Mouse (Mus musculus) liver, embryonic 15.5 days (tissue): ENCODE measurements around the gene Nsmce1. TPM values are rescaled to one million over a fixed set of nuclear protein-coding genes. Genes with fewer than 3 reads are reported as not detected.

Source experiments
- ATAC-seq: fragments of 200-750 bp; cut with Nextera tagmentation; 2 replicates; pipeline ENCODE4 v1.8.0; 2017; ENCODE audit warnings: moderate number of reproducible peaks, mild to moderate bottlenecking, moderate library complexity; ENCODE audit not compliant: insufficient read depth
- H3K27ac ChIP-seq: fragments of 300-500 bp; sonication (generic); replicated peaks from 2 replicates; pipeline ENCODE4 v1.5.1; 2015; ENCODE audit warnings: mild to moderate bottlenecking, inconsistent platforms
- H3K27me3 ChIP-seq: fragments of 300-500 bp; sonication (generic); 2 replicates; pipeline ENCODE4 v1.6.1; 2015; ENCODE audit warnings: mild to moderate bottlenecking, inconsistent platforms
- H3K36me3 ChIP-seq: fragments of 300-500 bp; sonication (generic); replicated peaks from 2 replicates; pipeline ENCODE4 v1.6.1; 2015; ENCODE audit warnings: moderate library complexity, mild to moderate bottlenecking, inconsistent platforms
- H3K4me1 ChIP-seq: fragments of 300-500 bp; sonication (generic); replicated peaks from 2 replicates; pipeline ENCODE4 v1.6.1; 2015; ENCODE audit warnings: inconsistent platforms
- H3K4me2 ChIP-seq: fragments of 300-500 bp; sonication (generic); 2 replicates; pipeline ENCODE4 v1.6.1; 2015; ENCODE audit warnings: moderate library complexity, mild to moderate bottlenecking, inconsistent platforms
- H3K4me3 ChIP-seq: fragments of 300-500 bp; sonication (generic); replicated peaks from 2 replicates; pipeline ENCODE4 v1.5.1; 2015; ENCODE audit warnings: mild to moderate bottlenecking, inconsistent platforms
- H3K9ac ChIP-seq: fragments of 300-500 bp; sonication (generic); 2 replicates; pipeline ENCODE4 v1.6.1; 2015; ENCODE audit warnings: moderate library complexity, mild to moderate bottlenecking, inconsistent platforms
- H3K9me3 ChIP-seq: fragments of 300-500 bp; sonication (generic); replicated peaks from 2 replicates; pipeline ENCODE4 v1.6.1; 2016; ENCODE audit warnings: inconsistent platforms
- WGBS: fragments of 180-500 bp; shearing (Covaris S2); methylation state at CpG from one replicate; pipeline ENCODE4 v1.1.7; 2015; ENCODE audit warnings: mixed read lengths; ENCODE audit not compliant: insufficient replicate concordance; 5-methylcytosine and 5-hydroxymethylcytosine counted together
- polyA plus RNA-seq: library from polyadenylated mRNA; unstranded; fragments of >200 nt; fragmentation: Nextera tagmentation; extraction: Ambion mirVana; gene quantifications from 2 replicates; pipeline ENCODE4 v1.2.1, GENCODE M21; 2015

Gene Nsmce1
- polyA plus RNA-seq, 1 experiment from 2014 or later, result 75.2 TPM

GRCm38 (mm10) chr7:125471991-125472741, 19.2 kb downstream of the Nsmce1 start:
- peak overlapping the region; percentile 92 for H3K27ac ChIP-seq
- WGBS, result 7% methylated on average over 13 of the region's 13 CpGs
- peak overlapping the region; percentile 55 for H3K4me2 ChIP-seq
- peaks cover 71% of the 10 kb centered on the region for H3K4me1 ChIP-seq
- peak overlapping the region; percentile 23 for H3K4me3 ChIP-seq
- H3K36me3 ChIP-seq, result peaks cover 45% of the 10 kb centered on the region
- no peaks in the 10 kb centered on the region for H3K9me3 ChIP-seq
- no peaks in the 10 kb centered on the region for H3K27me3 ChIP-seq
- peak overlapping the region; percentile 35 for H3K9ac ChIP-seq
- peak; percentile 91 for ATAC-seq

GRCm38 (mm10) chr7:125470901-125471300, 20.5 kb downstream of the Nsmce1 start:
- no peaks in the 10 kb centered on the region for H3K27me3 ChIP-seq
- H3K9me3 ChIP-seq, result no peaks in the 10 kb centered on the region
- H3K4me3 ChIP-seq, result no peak overlapping the region
- peak overlapping the region; percentile 56; the same call in 1 of the 2 replicates for H3K27ac ChIP-seq
- H3K4me1 ChIP-seq, result peaks cover 59% of the 10 kb centered on the region
- ATAC-seq, result no peak
- no peak overlapping the region for H3K4me2 ChIP-seq
- H3K36me3 ChIP-seq, result peaks cover 57% of the 10 kb centered on the region
- 79% methylated on average over 4 of the region's 4 CpGs for WGBS
- H3K9ac ChIP-seq, result no peak overlapping the region

- H3K4me1 ChIP-seq, result peaks cover 50% of the 10 kb centered on the region
- ATAC-seq, result no peak
Observed at GRCm38 (mm10) chr7:125469937-125470336, 21.5 kb downstream of the Nsmce1 start.

GRCm38 (mm10) chr7:125462200-125462599, 29.2 kb downstream of the Nsmce1 start:
- no peak overlapping the region for H3K4me3 ChIP-seq
- H3K4me1 ChIP-seq, result no peaks in the 10 kb centered on the region
- peaks cover 31% of the 10 kb centered on the region for H3K36me3 ChIP-seq
- no peak overlapping the region for H3K27ac ChIP-seq
- WGBS, result 78% methylated on average over 2 of the region's 2 CpGs
- H3K9me3 ChIP-seq, result no peaks in the 10 kb centered on the region
- H3K4me2 ChIP-seq, result no peak overlapping the region
- H3K9ac ChIP-seq, result no peak overlapping the region
- ATAC-seq, result no peak
- H3K27me3 ChIP-seq, result no peaks in the 10 kb centered on the region

More at GRCm38 (mm10) chr7:125469937-125470336, 21.5 kb downstream of the Nsmce1 start:
- Histone ChIP-seq H3K27ac (0 out of 2 replicates have a peak overlapping the region, but pooled peaks have one; percentile 33), H3K36me3 (peaks cover 63% of the 10 kb centered on the region), H3K27me3 (no peaks in the 10 kb centered on the region), H3K4me3 (no peak overlapping the region), H3K4me2 (no peak overlapping the region), H3K9me3 (no peaks in the 10 kb centered on the region), H3K9ac (no peak overlapping the region)
- WGBS, result 25% methylated on average over 5 of the region's 5 CpGs

GRCm38 (mm10) chr7:125453671-125454070, 37.7 kb downstream of the Nsmce1 start:
- ATAC-seq, result no peak
- no peak overlapping the region for H3K4me3 ChIP-seq
- 89% methylated on average over 4 of the region's 4 CpGs for WGBS
- no peak overlapping the region for H3K27ac ChIP-seq
- H3K9me3 ChIP-seq, result no peaks in the 10 kb centered on the region
- H3K4me1 ChIP-seq, result peaks cover 13% of the 10 kb centered on the region
- H3K9ac ChIP-seq, result no peak overlapping the region
- H3K36me3 ChIP-seq, result peaks cover 35% of the 10 kb centered on the region
- H3K4me2 ChIP-seq, result no peak overlapping the region
- no peaks in the 10 kb centered on the region for H3K27me3 ChIP-seq

GRCm38 (mm10) chr7:125451078-125451477, 40.3 kb downstream of the Nsmce1 start:
- WGBS, result 84% methylated on average over 2 of the region's 2 CpGs
- H3K9ac ChIP-seq, result no peak overlapping the region
- H3K36me3 ChIP-seq, result peaks cover 30% of the 10 kb centered on the region
- H3K27me3 ChIP-seq, result no peaks in the 10 kb centered on the region
- no peaks in the 10 kb centered on the region for H3K9me3 ChIP-seq
- H3K27ac ChIP-seq, result no peak overlapping the region
- peaks cover 17% of the 10 kb centered on the region for H3K4me1 ChIP-seq
- no peak for ATAC-seq
- H3K4me3 ChIP-seq, result no peak overlapping the region
- H3K4me2 ChIP-seq, result no peak overlapping the region

- H3K9ac ChIP-seq, result no peak overlapping the region
- no peak overlapping the region for H3K4me2 ChIP-seq
- no peak overlapping the region for H3K4me3 ChIP-seq
- WGBS, result 63% methylated on average over 1 of the region's 1 CpGs
- no peak overlapping the region for H3K27ac ChIP-seq
- H3K9me3 ChIP-seq, result no peaks in the 10 kb centered on the region
- peaks cover 28% of the 10 kb centered on the region for H3K36me3 ChIP-seq
- peaks cover 21% of the 10 kb centered on the region for H3K4me1 ChIP-seq
- no peak for ATAC-seq
- no peaks in the 10 kb centered on the region for H3K27me3 ChIP-seq
Observed at GRCm38 (mm10) chr7:125450678-125451077, 40.7 kb downstream of the Nsmce1 start.

DNA sequence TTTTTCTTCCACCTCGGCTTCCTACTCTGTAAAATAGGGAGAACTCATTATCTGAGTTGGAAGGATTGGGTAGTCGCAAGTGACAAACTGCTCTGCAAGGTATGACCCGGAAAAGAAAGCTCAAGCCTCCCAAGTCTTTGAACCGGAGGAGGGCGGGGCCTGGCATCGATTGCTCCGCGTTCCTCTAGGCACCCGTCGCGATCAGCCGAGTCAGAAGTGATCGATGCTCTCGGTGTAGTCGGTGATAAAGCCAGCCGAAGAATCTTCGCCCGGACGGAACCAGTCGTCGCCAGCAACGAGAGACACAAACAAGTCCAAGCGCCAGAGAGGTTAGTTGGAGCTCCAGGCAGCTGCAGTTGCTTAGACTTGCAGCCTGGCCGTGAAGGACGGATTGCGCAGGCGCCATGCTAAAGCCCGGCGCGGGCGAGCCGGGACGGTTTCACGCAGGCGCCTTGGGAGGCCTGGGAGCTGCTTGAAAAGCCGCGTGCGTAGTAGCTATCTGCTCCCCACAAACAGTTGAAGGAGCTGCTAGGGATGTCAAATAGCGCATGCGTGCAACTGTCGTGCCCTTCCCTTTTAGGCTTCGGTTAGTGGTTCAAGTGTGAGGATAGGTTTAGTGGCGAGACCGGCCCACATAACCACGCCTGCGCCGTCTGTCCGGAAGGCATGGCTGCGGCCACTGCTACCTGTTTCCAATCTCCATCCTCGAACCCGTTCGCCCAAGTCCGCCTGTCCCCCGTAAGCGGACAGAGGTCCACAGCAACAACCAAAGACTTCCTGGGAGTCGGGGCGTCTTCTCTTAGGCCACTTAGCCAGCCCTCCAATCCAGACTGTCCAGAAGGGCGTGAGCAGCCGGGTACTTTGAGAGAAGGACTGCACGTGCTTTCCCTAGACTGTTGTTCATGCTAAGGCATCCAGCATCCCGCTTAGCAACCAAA, 46.7 kb downstream of the Nsmce1 start, which contains the start of gene Kdm8:
Kdm8 (plus strand) TSS at position 213 of the 938 bp plus-strand sequence.
- Histone ChIP-seq H3K27me3 (no peaks in the 10 kb centered on the region), H3K9me3 (no peaks in the 10 kb centered on the region), H3K4me1 (peaks cover 48% of the 10 kb centered on the region), H3K36me3 (peaks cover 6% of the 10 kb centered on the region; the same call in 1 of the 2 replicates), H3K27ac (peak within 1 kb of the TSS; percentile 98), H3K4me2 (peak within 1 kb of the TSS; percentile 93), H3K4me3 (peak within 1 kb of the TSS; percentile 75), H3K9ac (peak within 1 kb of the TSS; percentile 79)
- ATAC-seq, result peak; percentile 98
- WGBS, result 2% methylated on average over 61 of the region's 61 CpGs

GRCm38 (mm10) chr7:125444076-125444463, 47.3 kb downstream of the Nsmce1 start:
- Histone ChIP-seq H3K27me3 (no peaks in the 10 kb centered on the region), H3K4me3 (peak overlapping the region; percentile 75), H3K27ac (peak overlapping the region; percentile 98), H3K36me3 (peaks cover 6% of the 10 kb centered on the region; the same call in 1 of the 2 replicates), H3K4me2 (peak overlapping the region; percentile 93), H3K9ac (peak overlapping the region; percentile 79), H3K9me3 (no peaks in the 10 kb centered on the region), H3K4me1 (peaks cover 41% of the 10 kb centered on the region)
- 15% methylated on average over 10 of the region's 10 CpGs for WGBS
- ATAC-seq, result no peak; the same call in 1 of the 2 replicates

GRCm38 (mm10) chr7:125442323-125442722, 49.1 kb downstream of the Nsmce1 start:
- no peak for ATAC-seq
- H3K4me2 ChIP-seq, result no peak overlapping the region
- WGBS, result 59% methylated on average over 4 of the region's 4 CpGs
- H3K27ac ChIP-seq, result no peak overlapping the region
- no peak overlapping the region for H3K9ac ChIP-seq
- no peak overlapping the region for H3K4me3 ChIP-seq
- no peaks in the 10 kb centered on the region for H3K9me3 ChIP-seq
- H3K27me3 ChIP-seq, result no peaks in the 10 kb centered on the region
- H3K36me3 ChIP-seq, result peaks cover 6% of the 10 kb centered on the region; the same call in 1 of the 2 replicates
- H3K4me1 ChIP-seq, result peaks cover 39% of the 10 kb centered on the region
